Comparison of ENCODE assay signal across 9 mouse cellular contexts in the genomic region with DNA sequence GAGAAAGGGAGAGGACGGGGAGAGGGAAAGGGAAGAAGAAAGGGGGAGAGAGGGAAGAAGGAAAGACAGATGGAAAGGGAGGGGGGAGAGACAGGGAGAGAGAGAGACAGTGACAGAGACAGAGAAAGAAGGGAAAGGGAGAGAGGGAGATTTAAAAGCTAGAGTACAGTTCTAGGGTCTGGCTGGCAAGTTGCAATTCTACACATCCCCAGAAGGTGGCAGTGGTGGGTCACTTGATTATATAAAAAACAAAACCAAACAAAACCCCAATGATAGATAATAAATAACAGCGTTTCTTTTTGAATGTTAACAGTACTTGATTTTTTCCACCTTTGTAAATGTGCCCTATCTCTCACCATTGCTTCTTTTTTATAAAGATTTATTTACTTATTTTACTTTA. TPM values are rescaled to one million over a fixed set of nuclear protein-coding genes. Genes with fewer than 3 reads are reported as not detected.
DNase-seq lines count a peak whose midpoint lies in the region; ATAC-seq and TF ChIP-seq lines count a peak whose summit lies in the region.
"Had no signal": no experiment of that assay in that cellular context is flagged by ENCODE, and none has a peak within 500 bp of the region (broad histone marks: within the 10 kb centered on the region; RNA-seq: fewer than 3 reads in every experiment).

No protein-coding gene starts in this region.

- no peak overlapping the region for H3K4me3 ChIP-seq in embryonic facial prominence, embryonic 10.5 days
- H3K4me3 ChIP-seq in layer of hippocampus, adult 2 months: no peak overlapping the region
- H3K4me3 ChIP-seq: limb, embryonic 15.5 days had no signal

- TF ChIP-seq CTCF in layer of hippocampus, adult 2 months (conservative IDR thresholded peaks at IDR 0.05): peak; percentile 97

- no peaks in the 10 kb centered on the region for H3K27me3 ChIP-seq in embryonic facial prominence, embryonic 10.5 days (replicated peaks; ENCODE audit: low read depth, poor library complexity, severe bottlenecking)
- H3K27me3 ChIP-seq: limb, embryonic 15.5 days had no signal

- WGBS in embryonic facial prominence, embryonic 10.5 days: 39% methylated on average over 2 of the region's 2 CpGs

- H3K4me1 ChIP-seq in embryonic facial prominence, embryonic 10.5 days: no peaks in the 10 kb centered on the region
- H3K4me1 ChIP-seq: limb, embryonic 15.5 days had no signal

- H3K27ac ChIP-seq in embryonic facial prominence, embryonic 10.5 days (replicated peaks): no peak overlapping the region
- H3K27ac ChIP-seq in layer of hippocampus, adult 2 months: no peak overlapping the region
- H3K27ac ChIP-seq: limb, embryonic 15.5 days had no signal

- ATAC-seq in megakaryocyte-erythroid progenitor cell, adult 5-6 weeks (replicated peaks; ENCODE audit: low FRiP score, low TSS enrichment, poor library complexity, severe bottlenecking): peak; percentile 33; the same call in 1 of the 2 replicates

- peaks cover 19% of the 10 kb centered on the region for H3K36me3 ChIP-seq in embryonic facial prominence, embryonic 10.5 days (replicated peaks)

- DNase-seq in heart, adult 18-20 months: peak; percentile 42 to 88
- no peak for DNase-seq in heart, adult 11 months
- DNase-seq in A20 (ENCODE audit: low read depth, low spot score) (peak; percentile 67), adipocyte (ENCODE audit: low spot score) (peak; percentile 67)
- peak; percentile 52 for DNase-seq in embryonic facial prominence, embryonic 10.5 days (ENCODE audit: low spot score)
- peak; percentile 34 to 83 for DNase-seq in layer of hippocampus, adult 2 months (ENCODE audit: low spot score in 2 of 2)
- peak; percentile 33 to 48 for DNase-seq in spleen, postnatal 36 days (ENCODE audit: low spot score in 2 of 2)

- no peaks in the 10 kb centered on the region for H3K9me3 ChIP-seq in embryonic facial prominence, embryonic 10.5 days
- H3K9me3 ChIP-seq: limb, embryonic 15.5 days had no signal

RNA-seq across cellular contexts. Expression of a gene that starts 28.3 kb away (rescaled TPM):
- total RNA-seq in heart, adult 18-20 months (2021): 10 to 100 TPM; 32.8 to 37.1 TPM
- 52.1 and 60.8 TPM in 2 replicates for polyA plus RNA-seq in embryonic facial prominence, embryonic 10.5 days (2016; fragmentation: Nextera tagmentation; extraction: Ambion mirVana)
- 1 to 10 TPM; 5.7 to 7.6 TPM for total RNA-seq in layer of hippocampus, adult 2 months (2021)
- total RNA-seq in megakaryocyte-erythroid progenitor cell, adult 5-6 weeks (2014; fragmentation: Nextera tagmentation): 40.2 and 42.1 TPM in 2 replicates
- 24.7 and 26.4 TPM in 2 replicates for total RNA-seq in megakaryocyte-erythroid progenitor cell, adult 5-6 weeks (2017)
